Mouse (Mus musculus) c-Kit-positive CD71-positive TER-119-positive erythroid progenitor cells, embryonic 14.5 days (primary cell): Measurements from ENCODE around the gene Sec24c.
"Not testable (repeated sequence)": the region's sequence is repeated elsewhere in the genome, so short reads cannot be mapped to it uniquely, and the experiment has no call there.

Experiments used
- DNase-seq: peaks from one replicate; pipeline ENCODE4 v3.0.0-alpha.2; 2013; ENCODE audit warnings: low spot score

Gene Sec24c

DNA sequence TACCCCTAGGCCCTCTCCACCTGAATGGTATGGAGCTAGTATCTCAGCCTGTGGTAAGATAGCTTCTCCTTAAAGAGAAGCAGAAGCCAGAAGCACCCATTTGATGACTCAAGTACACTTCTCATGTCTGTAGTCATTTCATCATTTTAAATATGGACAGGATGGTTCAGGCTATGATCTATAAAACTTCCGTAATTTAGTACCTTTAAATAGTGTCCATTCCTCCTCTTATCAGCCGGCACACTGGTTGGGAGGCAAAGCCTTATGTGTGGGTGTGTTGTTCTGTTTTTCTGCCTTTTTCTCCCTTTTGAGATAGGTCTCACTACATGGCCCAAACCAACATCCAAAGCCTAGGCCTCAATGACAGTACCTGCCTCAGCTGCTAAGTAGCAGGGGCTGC lies 24.4 kb downstream of the Sec24c start:
- DNase-seq: no peak

DNA sequence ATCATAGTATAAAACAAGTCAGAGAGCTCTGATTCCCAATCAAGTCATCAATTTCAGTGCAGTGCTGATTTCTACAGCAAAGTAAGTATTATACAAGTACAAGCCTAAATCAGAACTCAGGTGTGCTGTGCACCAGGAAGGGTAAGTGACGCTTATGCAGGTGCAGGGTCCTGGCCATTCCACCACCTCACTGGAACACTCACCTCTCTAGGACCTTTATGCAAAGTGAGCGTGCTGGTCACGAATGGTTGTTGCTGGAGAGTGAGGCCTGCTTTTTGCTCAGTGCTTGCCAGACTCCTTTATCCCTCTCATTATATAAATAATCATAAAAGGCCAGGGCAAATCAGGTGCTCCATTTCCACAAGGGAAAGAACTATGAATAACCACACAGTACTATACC lies 26.3 kb downstream of the Sec24c start:
- DNase-seq: no peak

DNA sequence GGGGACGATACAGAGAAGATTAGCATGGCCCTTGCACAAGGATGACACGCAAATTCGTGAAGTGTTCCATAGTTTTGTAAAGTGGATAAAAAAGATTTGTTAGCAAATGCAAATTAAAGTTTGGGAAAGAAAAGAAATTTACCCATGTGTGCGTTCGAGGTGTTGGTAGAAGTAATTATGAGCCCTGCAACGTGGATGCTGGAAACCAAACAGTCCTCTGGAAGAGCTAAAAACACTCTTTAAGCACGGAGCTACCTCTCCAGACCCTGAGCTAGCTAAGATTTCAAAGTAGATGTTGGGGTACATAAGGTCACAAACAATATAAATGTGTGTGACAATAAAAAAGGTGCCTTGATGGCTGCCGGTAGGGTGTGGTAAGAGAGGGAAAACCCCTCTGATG lies 27.4 kb downstream of the Sec24c start:
- no peak for DNase-seq

DNA sequence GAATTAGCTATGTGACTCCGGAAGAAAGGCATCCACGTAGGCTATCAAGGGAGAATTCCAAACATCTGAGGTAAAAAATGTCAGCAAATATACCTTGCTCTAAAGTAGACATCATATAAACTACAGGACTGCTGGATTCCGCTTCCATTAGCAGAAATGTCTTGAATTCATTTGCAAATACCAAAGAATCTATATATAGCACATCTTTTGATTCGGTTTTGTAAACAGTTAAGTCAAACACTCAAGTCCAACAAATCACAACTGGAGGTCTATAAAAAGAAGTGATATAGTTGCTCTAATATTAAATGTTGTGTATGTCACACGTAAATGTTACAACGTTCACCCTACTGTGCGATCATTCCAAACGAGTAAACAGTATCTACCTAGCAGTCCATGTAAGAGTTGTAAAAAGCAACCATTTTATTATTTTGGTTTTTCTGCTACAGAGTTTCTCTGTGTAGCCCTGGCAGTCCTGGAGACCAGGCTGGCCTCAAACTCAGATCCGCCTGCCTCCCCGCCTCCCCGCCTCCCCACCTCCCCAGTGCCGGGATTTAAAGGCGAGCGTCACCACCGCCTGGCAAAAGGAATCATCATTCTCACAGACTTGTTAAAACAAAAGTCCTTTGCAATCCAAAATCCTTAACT lies 28.1 kb downstream of the Sec24c start:
- DNase-seq: no peak

DNA sequence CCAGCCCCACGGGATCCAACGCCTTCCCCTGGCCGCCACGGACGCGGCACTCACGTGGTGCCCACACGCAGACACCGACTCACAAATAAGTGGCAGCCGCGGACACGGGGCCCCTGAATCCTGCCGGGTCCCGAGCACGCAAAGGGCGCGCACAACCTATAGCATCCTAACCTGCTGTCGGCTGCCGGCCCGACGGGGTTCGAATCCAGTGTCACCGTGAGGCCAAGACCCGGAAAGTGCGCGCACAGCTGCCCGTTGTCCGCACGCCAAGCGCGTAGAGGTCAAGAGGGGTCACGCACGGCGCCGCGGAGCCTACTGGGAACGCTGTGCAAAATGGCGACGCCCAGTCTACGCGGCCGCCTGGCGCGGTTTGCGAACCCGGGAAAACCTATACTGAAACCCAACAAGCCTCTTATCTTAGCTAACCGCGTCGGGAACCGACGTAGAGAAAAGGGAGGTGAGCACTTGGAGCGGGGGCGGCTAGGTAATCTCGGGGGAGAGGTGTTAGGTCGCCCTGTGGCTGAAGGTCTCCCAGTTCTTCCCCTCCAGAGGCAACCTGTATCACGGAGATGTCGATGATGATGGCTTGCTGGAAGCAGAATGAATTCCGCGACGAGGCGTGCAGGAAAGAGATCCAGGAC lies 28.8 kb downstream of the Sec24c start, which contains the start of gene Chchd1:
Gene Chchd1 (plus strand): TSS at position 266 of the 641 bp plus-strand sequence.
- DNase-seq: peak; percentile 82

DNA sequence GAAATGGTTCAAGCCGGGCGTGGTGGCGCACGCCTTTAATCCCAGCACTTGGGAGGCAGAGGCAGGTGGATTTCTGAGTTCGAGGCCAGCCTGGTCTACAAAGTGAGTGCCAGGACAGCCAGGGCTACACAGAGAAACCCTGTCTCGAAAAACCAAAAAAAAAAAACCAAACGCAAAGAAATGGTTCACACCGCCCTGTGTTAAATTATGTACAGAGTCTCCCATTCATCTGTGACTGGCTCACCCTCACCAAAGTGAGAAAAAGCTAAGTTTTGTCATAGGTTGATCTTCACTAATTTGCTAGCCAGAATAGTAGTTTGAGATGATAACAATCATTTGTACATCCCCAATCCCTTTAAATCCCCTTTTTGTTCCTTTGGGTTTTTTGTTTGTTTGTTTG lies 29.4 kb downstream of the Sec24c start:
- DNase-seq: not testable (repeated sequence)

DNA sequence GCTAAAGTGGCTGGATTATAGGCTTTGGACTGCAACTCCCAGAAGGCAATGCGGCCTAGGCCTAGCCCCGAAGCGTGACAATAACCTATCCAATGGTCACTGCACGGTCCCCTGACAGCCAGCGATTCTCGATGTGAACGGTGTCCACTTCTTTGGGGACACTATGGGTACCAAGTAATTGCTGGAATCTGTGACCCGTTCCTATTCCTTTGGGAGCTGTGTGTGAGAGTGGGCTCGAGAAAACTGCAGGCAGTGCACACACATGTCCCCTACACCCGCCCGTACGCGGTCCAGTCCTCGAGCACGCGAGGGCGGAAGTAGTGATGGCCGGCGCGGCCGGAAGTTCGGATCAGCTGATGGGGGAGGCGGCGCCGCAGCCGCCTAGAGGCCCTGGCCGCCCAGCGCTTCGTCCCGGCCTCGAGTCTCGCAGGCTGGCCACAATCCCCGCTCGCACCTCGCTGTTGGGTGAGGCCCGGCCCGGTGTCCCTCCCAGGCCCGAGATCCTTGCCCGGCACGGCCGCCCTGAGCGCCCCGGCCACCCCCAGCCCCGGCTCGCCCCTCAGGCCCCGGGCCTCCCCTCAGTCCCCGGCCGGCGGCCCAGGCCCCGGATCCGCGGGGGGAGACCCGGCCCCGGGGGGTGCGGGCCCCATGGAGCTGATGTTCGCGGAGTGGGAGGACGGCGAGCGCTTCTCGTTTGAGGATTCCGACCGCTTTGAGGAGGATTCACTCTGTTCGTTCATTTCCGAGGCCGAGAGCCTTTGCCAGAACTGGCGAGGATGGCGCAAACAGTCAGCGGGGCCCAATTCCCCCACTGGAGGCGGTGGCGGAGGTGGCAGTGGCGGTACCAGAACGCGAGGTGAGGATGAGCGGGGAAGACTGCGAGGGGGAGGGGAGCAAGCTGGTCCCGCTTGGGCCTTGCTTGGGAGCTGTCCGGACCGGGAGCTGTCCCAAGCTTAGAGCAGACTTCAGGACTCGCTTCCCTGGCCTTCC lies 33.4 kb downstream of the Sec24c start, which contains the start of gene Zswim8:
Gene Zswim8 (plus strand): TSS at position 352 of the 990 bp plus-strand sequence.
- peak; percentile 78 for DNase-seq

DNA sequence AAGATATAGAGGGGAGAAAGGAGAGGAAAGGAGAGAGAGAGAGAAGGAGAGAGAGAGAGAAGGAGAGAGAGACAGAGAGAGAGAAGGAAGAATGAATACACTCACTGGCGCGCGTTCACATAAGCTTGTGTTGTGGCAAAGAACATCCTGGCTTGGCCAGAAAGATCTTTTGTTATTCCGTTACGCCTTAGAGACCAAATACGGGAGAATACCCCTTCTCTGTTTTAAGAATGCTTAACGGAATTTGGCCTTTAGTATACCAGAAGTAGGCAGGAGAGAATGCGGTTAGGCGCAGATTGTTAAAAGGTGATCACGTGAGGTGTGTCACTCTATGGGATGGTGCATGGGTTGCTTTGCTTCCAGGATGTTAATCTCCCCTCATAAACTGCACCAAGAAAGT lies 34.1 kb downstream of the Sec24c start:
- no peak for DNase-seq

DNA sequence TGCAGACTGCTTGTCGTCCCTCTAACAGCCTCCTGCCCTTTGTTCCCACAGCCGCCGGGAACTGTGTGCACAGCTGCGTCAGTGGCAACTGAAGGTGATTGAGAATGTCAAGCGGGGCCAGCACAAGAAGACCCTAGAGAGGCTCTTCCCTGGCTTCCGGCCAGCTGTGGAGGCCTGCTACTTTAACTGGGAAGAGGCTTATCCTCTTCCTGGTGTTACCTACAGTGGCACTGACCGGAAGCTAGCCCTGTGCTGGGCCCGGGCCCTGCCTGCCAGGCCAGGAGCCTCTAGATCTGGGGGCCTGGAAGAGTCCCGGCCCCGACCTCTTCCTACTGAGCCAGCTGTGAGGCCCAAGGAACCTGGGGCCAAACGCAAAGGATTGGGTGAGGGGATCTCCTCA lies 39.7 kb downstream of the Sec24c start:
- no peak for DNase-seq

DNA sequence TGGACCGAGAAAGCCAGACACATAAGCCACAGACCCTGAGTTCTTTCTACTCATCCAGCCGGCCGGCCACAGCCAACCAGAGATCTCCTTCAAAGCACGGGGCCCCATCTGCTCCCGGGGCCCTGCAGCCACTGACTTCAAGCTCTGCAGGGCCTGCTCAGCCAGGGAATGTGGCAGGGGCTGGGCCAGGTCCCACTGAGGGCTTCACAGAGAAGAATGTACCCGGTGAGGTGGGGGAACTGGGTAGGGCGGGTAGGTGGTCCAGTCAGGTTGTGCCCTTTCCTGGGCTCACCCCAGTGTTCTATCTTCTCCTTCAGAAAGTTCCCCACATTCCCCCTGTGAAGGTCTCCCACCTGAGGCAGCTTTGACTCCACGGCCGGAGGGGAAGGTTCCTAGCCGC lies 44.3 kb downstream of the Sec24c start:
- no peak for DNase-seq

DNA sequence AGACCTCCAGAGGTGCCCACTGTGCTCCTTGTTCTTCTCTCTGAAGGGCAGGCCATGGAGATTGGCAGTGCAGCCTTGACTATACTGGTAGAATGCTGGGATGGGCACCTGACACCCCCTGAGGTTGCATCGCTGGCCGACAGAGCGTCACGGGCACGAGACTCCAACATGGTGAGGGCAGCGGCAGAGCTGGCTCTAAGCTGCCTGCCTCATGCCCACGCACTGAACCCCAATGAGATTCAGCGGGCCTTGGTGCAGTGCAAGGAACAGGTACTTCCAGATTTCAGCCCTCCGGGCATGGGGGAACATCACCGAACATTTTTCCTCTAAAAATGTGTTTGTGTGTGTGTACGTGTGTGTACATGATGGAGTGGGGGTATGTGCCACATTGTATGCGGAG lies 45.7 kb downstream of the Sec24c start:
- DNase-seq: no peak

DNA sequence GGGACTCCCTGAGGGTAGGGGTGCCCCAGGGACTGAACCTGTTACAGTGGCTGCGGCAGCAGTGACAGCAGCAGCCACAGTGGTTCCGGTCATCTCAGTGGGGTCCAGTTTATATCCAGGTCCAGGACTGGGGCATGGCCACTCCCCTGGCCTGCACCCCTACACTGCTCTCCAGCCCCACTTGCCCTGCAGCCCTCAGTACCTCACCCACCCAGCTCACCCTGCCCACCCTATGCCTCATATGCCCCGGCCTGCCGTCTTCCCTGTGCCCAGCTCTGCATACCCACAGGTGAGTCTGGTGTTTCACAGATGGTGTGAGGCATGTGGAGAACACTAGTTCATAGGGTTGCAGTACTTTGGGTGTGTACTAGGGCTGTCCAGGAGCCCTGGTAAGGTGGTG lies 47.3 kb downstream of the Sec24c start:
- DNase-seq: no peak

DNA sequence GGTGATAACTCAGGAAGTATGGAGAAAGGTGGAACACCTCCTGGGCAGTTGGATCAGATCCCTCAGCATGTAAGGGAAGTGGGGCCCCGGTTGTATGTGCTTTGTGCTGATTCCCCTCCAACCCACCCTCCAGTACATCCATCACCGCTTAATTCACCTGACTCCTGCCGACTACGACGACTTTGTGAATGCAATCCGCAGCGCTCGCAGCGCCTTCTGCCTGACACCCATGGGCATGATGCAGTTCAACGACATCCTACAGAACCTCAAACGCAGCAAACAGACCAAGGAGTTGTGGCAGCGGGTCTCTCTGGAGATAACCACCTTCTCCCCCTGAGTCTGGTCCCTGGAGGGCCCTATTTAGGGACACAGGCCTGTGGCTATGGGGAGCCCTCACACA lies 48.9 kb downstream of the Sec24c start:
- no peak for DNase-seq

DNA sequence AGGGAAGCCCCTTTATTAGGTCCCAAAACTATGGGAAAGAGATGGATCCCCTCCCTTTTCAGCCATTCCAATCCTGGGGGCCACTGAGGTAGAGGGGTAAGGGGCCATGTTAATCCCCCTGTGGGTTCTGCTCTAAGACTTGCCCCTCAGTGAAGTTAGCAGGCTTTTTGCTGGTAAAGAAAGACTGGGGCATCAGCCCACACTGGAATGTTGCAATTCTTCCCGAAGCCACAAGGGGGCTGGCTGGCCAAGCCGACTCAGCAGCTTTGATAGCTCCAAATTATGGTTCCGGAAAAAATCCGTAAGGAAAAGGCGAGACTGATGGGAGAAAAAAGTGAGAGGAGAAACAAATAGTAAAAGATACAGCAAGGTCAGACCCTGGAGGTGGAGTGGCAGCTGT lies 49.9 kb downstream of the Sec24c start:
- DNase-seq: no peak

DNA sequence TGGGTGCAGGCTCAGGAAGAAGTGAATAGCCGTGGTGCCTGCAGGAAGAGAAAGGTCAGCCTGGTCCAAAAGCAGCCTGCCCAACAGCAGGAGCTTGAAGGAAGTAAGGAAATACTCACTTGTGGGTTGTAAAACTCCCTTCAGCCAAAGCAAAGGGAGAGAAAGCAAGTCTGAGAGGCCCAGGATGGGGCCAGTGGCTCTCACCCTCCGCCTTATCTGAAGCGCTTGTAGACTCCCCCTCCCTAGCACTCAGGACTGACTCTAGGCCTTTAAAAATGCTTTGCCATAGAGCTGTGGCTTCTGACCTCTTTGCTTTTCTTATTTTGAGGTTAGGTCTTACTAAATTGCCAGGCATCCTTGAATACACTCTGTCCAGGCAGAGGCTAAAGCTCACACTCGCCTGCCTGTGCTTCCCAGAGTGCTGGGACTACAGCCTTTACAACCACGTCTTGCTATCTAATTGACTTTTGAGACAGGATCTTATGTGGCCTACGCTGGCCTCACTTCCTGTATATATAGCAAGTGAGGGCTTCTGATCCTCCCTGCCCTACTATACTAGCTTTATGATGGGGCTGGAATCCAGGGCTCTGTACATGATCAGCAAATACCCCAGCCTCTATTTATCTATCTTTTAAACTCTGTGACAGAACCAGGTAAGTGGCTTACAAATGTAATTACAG lies 51.7 kb downstream of the Sec24c start:
- peak; percentile 49 for DNase-seq

DNA sequence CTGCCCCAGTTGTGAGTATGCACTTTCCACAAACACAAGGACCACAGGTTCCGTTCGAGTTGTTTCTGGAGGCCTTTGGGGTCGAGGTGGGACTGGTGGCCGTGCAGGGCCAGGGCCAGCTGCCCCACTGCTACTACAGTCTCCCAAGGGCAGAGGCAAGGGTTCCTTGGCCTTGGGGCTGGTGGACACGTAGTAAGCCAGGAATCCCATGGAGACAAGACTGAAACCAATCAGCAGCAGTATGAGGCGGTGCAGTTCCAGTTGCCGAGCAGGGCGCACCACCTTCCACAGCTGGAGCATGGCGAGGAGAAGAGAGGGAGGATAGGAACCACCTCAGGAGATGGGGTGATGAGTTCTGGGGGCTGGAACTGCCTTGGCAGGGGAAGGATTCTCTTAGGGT lies 55.8 kb downstream of the Sec24c start:
- no peak for DNase-seq

DNA sequence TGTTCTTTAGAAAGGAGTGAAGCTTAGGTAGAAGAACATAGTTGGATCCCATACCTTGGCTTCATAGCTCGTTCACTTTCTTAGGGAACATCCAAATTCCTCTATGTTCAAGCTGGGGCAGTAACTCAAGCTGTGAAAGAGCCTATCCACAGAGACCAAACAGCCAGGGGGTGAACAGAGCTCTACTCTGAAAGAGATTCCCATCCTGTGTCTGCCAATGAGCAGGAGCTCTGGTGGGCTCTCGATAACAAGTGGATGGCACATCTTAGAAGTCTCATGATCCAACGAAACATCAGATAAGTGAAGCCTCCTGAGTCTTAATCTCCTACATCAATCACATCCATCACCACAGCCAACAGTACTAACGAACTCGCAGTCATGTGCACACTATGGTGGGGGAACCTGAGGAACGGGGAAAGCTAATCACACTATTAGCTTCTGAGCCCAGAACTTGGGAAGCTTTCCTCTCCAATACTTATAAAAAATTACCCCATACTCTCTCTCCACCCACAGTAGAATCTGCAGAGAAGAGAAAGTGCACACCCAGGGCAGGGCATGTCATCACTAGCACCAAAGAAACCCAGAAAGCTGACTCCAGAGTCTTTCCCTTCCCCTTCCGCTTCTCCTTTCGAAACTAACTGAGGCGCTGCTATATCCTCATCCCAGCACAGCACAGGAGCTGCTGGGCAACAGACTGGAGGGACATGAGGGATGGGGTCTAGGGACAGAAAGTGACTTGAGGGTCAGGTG lies 56.9 kb downstream of the Sec24c start:
- no peak for DNase-seq

DNA sequence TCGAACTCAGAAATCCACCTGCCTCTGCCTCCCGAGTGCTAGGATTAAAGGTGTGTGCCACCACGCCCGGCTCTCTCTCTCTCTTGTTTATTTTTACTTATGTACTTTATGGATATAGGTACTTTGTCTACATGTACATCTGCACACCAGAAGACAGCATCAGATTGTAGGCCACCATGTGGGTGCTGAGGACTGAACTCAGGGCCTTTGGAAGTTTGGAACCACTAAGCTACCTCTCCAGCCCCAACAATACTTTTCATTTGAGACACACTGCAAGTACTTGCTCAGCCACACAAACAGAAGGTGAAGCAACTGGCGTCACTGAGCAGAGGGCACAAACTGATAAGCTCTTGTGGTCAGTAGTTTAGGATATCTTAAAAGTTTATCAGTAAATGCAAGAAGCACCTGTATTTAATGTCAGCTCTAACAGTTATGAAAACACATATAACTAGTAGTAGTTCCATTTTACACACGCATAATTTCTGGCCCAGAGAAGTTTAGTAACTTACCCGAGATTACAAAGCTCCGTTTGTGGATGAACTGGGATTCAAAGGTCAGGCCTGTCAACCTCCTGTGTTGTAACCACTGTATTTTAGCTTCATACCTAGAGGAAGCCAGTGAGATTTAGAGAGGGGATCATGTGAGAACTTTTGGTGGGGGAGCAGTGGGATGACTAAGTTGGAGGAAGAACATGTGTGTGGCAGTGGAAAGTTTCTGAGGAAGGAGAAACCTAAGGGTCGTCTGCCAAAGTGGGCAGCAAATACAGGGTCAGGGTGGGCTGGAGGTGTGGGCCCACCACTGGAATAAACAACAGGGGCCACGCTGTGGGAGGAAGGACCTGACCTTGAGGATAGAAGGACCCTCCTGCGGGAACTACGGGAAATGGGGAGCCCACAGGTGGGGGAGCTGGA lies 59.2 kb downstream of the Sec24c start:
- peak; percentile 70 for DNase-seq

DNA sequence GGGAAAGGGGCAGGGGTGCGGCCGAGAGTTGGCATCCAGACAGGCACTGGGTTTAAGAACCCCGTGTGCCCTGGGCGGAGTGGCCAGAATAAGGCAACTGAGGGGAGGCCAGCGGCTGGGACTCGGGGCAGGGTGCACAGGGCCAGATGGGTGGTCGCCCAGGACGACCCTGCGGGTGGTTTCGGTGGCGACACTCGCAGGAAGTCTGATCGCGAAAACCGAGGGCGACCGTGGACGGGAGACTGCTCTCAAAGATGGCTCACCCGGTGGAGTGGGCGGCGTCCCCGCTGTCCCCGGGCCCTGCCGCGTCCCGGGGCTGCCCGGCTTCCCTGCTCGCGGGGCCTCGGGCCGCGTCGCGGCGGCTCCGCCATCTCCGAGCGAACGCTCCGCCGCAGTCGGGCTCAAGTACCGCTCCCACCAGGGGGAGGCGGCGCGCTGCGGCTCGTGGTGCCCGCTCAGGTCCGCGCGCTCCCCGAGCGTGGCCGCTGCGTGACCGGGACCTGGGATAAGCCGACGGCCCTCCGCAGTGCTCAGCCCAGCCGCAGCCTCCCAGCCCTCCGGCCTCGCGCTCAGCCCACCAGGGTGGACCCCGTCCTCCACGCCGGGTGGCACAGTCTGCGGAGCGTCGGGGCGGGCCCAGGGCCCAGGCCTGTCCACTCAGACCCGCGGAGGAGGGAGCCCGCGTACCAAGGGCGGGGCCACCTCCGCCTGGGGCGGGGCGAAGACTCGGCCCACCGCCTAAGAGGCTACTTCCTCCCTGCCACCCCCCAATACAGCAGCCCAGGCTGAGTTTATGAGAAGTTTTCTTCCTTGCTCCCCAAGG lies 60.1 kb downstream of the Sec24c start, which contains the start of gene Ndst2:
Gene Ndst2 (minus strand): TSS at position 611 of the 823 bp plus-strand sequence.
- DNase-seq: peak; percentile 83
